Mouse (Mus musculus) spleen, adult 2 months (tissue): ENCODE measurements around the gene Snx4. TPM values are rescaled to one million over a fixed set of nuclear protein-coding genes. Genes with fewer than 3 reads are reported as not detected.
"Not testable (repeated sequence)": the region's sequence is repeated elsewhere in the genome, so short reads cannot be mapped to it uniquely, and the experiment has no call there.

Source experiments
- DNase-seq, 2 experiments: peaks; one replicate each; pipeline versions ENCODE4 v3.0.0 to v3.0.0-alpha.2; 2012 to 2021; ENCODE audit warnings: low spot score in 2 of 2, low read depth in 1 of 2
- H3K27ac ChIP-seq: fragments of 200-500 bp; 2 replicates; pipeline ENCODE4 v1.5.1; 2012; ENCODE audit warnings: low read length, inconsistent platforms; ENCODE audit not compliant: insufficient read depth
- H3K27me3 ChIP-seq: fragments of 200-500 bp; 2 replicates; pipeline ENCODE4 v1.6.1; 2012; ENCODE audit warnings: mild to moderate bottlenecking, moderate library complexity, low read length, inconsistent platforms; ENCODE audit not compliant: control insufficient read depth, insufficient read depth
- H3K36me3 ChIP-seq: fragments of 200-500 bp; 2 replicates; pipeline ENCODE4 v1.6.1; 2012; ENCODE audit warnings: mild to moderate bottlenecking, low read length, inconsistent platforms; ENCODE audit not compliant: control insufficient read depth, insufficient read depth
- H3K4me1 ChIP-seq: fragments of 200-500 bp; 2 replicates; pipeline ENCODE4 v1.6.1; 2011; ENCODE audit warnings: inconsistent platforms; ENCODE audit not compliant: control insufficient read depth, insufficient read depth, insufficient read length
- H3K4me3 ChIP-seq: fragments of 200-500 bp; 2 replicates; pipeline ENCODE4 v1.5.1; 2011; ENCODE audit warnings: mild to moderate bottlenecking, inconsistent platforms; ENCODE audit not compliant: insufficient read depth, insufficient read length; ENCODE audit errors: extremely low read depth
- CTCF ChIP-seq: fragments of 200-500 bp; IDR thresholded peaks from 2 replicates; pipeline ENCODE4 v1.5.1; 2011; ENCODE audit warnings: mild to moderate bottlenecking, inconsistent platforms; ENCODE audit not compliant: insufficient read depth, insufficient read length, insufficient replicate concordance; ENCODE audit errors: extremely low read depth
- POLR2A ChIP-seq: fragments of 200-500 bp; IDR thresholded peaks from 2 replicates; pipeline ENCODE4 v1.6.1; 2011; ENCODE audit warnings: low read depth, low read length, inconsistent platforms
- WGBS: fragments of 180-500 bp; shearing (Covaris S2); methylation state at CpG from one replicate; pipeline ENCODE4 v1.1.7; 2018; 5-methylcytosine and 5-hydroxymethylcytosine counted together
- polyA plus RNA-seq: library from polyadenylated mRNA; depleted of rRNA; stranded (reverse); fragments of >200 nt; gene quantifications from 2 replicates; pipeline ENCODE4 v1.2.3, GENCODE M21; 2012; rRNA removed

Snx4 gene
- 7.2 and 7.9 TPM in 2 replicates for polyA plus RNA-seq

GRCm38 (mm10) chr16:33251194-33252051 is at the start of gene Snx4:
TSS of gene Snx4 (plus strand) at chr16:33251442.
- peak within 1 kb of the TSS; percentile 87 for H3K4me3 ChIP-seq
- H3K4me1 ChIP-seq, result no peaks in the 10 kb centered on the region
- no peaks in the 10 kb centered on the region for H3K36me3 ChIP-seq
- under 1% methylated on average over 72 of the region's 72 CpGs for WGBS
- peak within 1 kb of the TSS; percentile 86 for H3K27ac ChIP-seq
- no peak; the same call in 1 of the 2 replicates for TF ChIP-seq POLR2A
- H3K27me3 ChIP-seq, result no peaks in the 10 kb centered on the region
- peak; percentile 78 to 92 for DNase-seq

- 98% methylated on average over 2 of the region's 2 CpGs for WGBS
- H3K36me3 ChIP-seq, result peaks cover 34% of the 10 kb centered on the region
Measured at GRCm38 (mm10) chr16:33210812-33211211, 40.4 kb upstream of the Snx4 start.

GRCm38 (mm10) chr16:33216313-33217003 is 34.8 kb upstream of the Snx4 start:
- DNase-seq, result no peak
- Histone ChIP-seq H3K4me3 (no peak overlapping the region), H3K27me3 (no peaks in the 10 kb centered on the region), H3K27ac (no peak overlapping the region), H3K4me1 (no peaks in the 10 kb centered on the region), H3K36me3 (peaks cover 13% of the 10 kb centered on the region)
- TF ChIP-seq POLR2A (no peak), CTCF (no peak)
- 93% methylated on average over 9 of the region's 9 CpGs for WGBS

More at GRCm38 (mm10) chr16:33210812-33211211, 40.4 kb upstream of the Snx4 start:
- no peaks in the 10 kb centered on the region for H3K4me1 ChIP-seq
- H3K4me3 ChIP-seq, result no peak overlapping the region
- H3K27me3 ChIP-seq, result no peaks in the 10 kb centered on the region
- TF ChIP-seq CTCF (no peak), POLR2A (no peak)
- no peak overlapping the region for H3K27ac ChIP-seq
- no peak for DNase-seq

- peaks cover 13% of the 10 kb centered on the region for H3K36me3 ChIP-seq
- H3K4me1 ChIP-seq, H3K27me3 ChIP-seq, DNase-seq, H3K4me3 ChIP-seq, H3K27ac ChIP-seq: not testable (repeated sequence)
- 93% methylated on average over 3 of the region's 3 CpGs for WGBS
Measured at GRCm38 (mm10) chr16:33217553-33218085, 33.6 kb upstream of the Snx4 start.

GRCm38 (mm10) chr16:33222482-33222881 is 28.8 kb upstream of the Snx4 start:
- Histone ChIP-seq H3K36me3 (peaks cover 18% of the 10 kb centered on the region), H3K4me1 (no peaks in the 10 kb centered on the region), H3K4me3 (no peak overlapping the region), H3K27me3 (no peaks in the 10 kb centered on the region), H3K27ac (no peak overlapping the region)
- DNase-seq, result no peak
- TF ChIP-seq CTCF, result no peak
- no peak for TF ChIP-seq POLR2A
- 95% methylated on average over 3 of the region's 3 CpGs for WGBS

- H3K4me1 ChIP-seq, result no peaks in the 10 kb centered on the region
- H3K36me3 ChIP-seq, result peaks cover 29% of the 10 kb centered on the region
- H3K27me3 ChIP-seq, result no peaks in the 10 kb centered on the region
- no peak overlapping the region for H3K27ac ChIP-seq
- no peak for DNase-seq
- TF ChIP-seq CTCF (no peak), POLR2A (no peak)
- WGBS, result 92% methylated on average over 5 of the region's 5 CpGs
- no peak overlapping the region for H3K4me3 ChIP-seq
Measured at GRCm38 (mm10) chr16:33224381-33224780, 26.9 kb upstream of the Snx4 start.
